Mouse (Mus musculus): ENCODE results near the gene 3830403N18Rik.
"Not testable (repeated sequence)": the region's sequence is repeated elsewhere in the genome, so short reads cannot be mapped to it uniquely, and the experiment has no call there.

GRCm38 (mm10) chrX:56136336-56136909, at the start of gene 3830403N18Rik:
- TF ChIP-seq CTCF (IDR thresholded peaks at IDR 0.05; ENCODE audit: low read depth, low read length); POLR2A (IDR thresholded peaks at IDR 0.05; ENCODE audit: borderline replicate concordance, low read depth, low read length): not testable (repeated sequence)
